Mouse (Mus musculus) CH12.LX (cell line): Measurements from ENCODE around the gene Ccnk. TPM values are rescaled to one million over a fixed set of nuclear protein-coding genes. Genes with fewer than 3 reads are reported as not detected.

ENCODE experiments used
- DNase-seq: peaks from one replicate; pipeline ENCODE4 v3.0.0-alpha.2; 2013; ENCODE audit errors: extremely low read depth
- H3K27ac ChIP-seq: 2 replicates; pipeline ENCODE4 v1.5.1; 2012; ENCODE audit warnings: low read depth, mild to moderate bottlenecking, control low read depth, moderate library complexity; ENCODE audit not compliant: insufficient read depth
- H3K27me3 ChIP-seq: replicated peaks from 2 replicates; pipeline ENCODE3; 2012; ENCODE audit warnings: inconsistent platforms
- H3K36me3 ChIP-seq, 2 experiments: replicated peaks in 1 of 2; 2 replicates each; pipeline versions ENCODE3 to v1.6.1; 2012; ENCODE audit warnings: inconsistent platforms in 1 of 2, low read length in 1 of 2, mild to moderate bottlenecking in 1 of 2, mixed read lengths in 1 of 2, moderate library complexity in 1 of 2; ENCODE audit not compliant: control insufficient read depth in 1 of 2, insufficient read depth in 1 of 2
- H3K4me1 ChIP-seq, 2 experiments: 2 replicates each; pipeline ENCODE4 v1.6.1; 2012; ENCODE audit warnings: inconsistent platforms in 1 of 2, moderate library complexity in 1 of 2; ENCODE audit not compliant: insufficient read depth in 2 of 2, control insufficient read depth in 1 of 2
- H3K4me2 ChIP-seq: 2 replicates; pipeline ENCODE4 v1.6.1; 2012; ENCODE audit warnings: low read depth, mild to moderate bottlenecking, control low read depth; ENCODE audit not compliant: poor library complexity, insufficient read depth, severe bottlenecking
- H3K4me3 ChIP-seq, 3 experiments: fragments of 150-350 bp in 1 of 3; sonication (generic) in 1 of 3; replicated peaks in 1 of 3; 2 replicates each; pipeline versions ENCODE3 to v1.5.1; 2011 to 2012; ENCODE audit warnings: low read depth in 2 of 3, low read length in 2 of 3, mild to moderate bottlenecking in 2 of 3, moderate library complexity in 2 of 3, control low read depth in 1 of 3, improper control_type of control experiment in 1 of 3, inconsistent platforms in 1 of 3, mixed read lengths in 1 of 3; ENCODE audit not compliant: poor library complexity in 1 of 3
- H3K79me2 ChIP-seq: replicated peaks from 2 replicates; pipeline ENCODE4 v1.6.1; 2012; ENCODE audit warnings: mild to moderate bottlenecking, moderate library complexity; ENCODE audit not compliant: control insufficient read depth, poor library complexity, insufficient read depth, severe bottlenecking; ENCODE audit errors: extremely low read depth
- H3K9ac ChIP-seq: 2 replicates; pipeline ENCODE4 v1.6.1; 2012; ENCODE audit warnings: low read depth, mild to moderate bottlenecking, control low read depth, moderate library complexity; ENCODE audit not compliant: insufficient read depth
- H3K9me3 ChIP-seq: replicated peaks from 2 replicates; pipeline ENCODE3; 2012; ENCODE audit warnings: low read length, inconsistent platforms, mixed read lengths
- BHLHE40 ChIP-seq: IDR thresholded peaks from 2 replicates; pipeline ENCODE4 v1.6.1; 2011; ENCODE audit warnings: mild to moderate bottlenecking, low read depth, low read length, improper control_type of control experiment
- CHD1 ChIP-seq: IDR thresholded peaks from 2 replicates; pipeline ENCODE4 v1.6.1; 2012; ENCODE audit warnings: low read depth, low read length, improper control_type of control experiment, inconsistent platforms
- CHD2 ChIP-seq: IDR thresholded peaks from 2 replicates; pipeline ENCODE4 v1.6.1; 2011; ENCODE audit warnings: low read length, improper control_type of control experiment
- CTCF ChIP-seq, 2 experiments: IDR thresholded peaks in 1 of 2; conservative IDR thresholded peaks in 1 of 2; 2 replicates each; pipeline ENCODE4 v1.5.1; 2011 to 2012; ENCODE audit warnings: low read depth in 2 of 2, low read length in 2 of 2, improper control_type of control experiment in 1 of 2, inconsistent platforms in 1 of 2, mild to moderate bottlenecking in 1 of 2, moderate library complexity in 1 of 2
- EP300 ChIP-seq: IDR thresholded peaks from 2 replicates; pipeline ENCODE4 v1.6.1; 2011; ENCODE audit warnings: low read length, improper control_type of control experiment
- ETS1 ChIP-seq: conservative IDR thresholded peaks from 2 replicates; pipeline ENCODE4 v1.6.1; 2012; ENCODE audit warnings: low read depth, mild to moderate bottlenecking, inconsistent platforms, low read length, improper control_type of control experiment, moderate library complexity
- GABPA ChIP-seq: IDR thresholded peaks from 2 replicates; pipeline ENCODE4 v1.6.1; 2012; ENCODE audit warnings: low read depth, low read length, improper control_type of control experiment, inconsistent platforms; ENCODE audit not compliant: insufficient replicate concordance
- HCFC1 ChIP-seq: IDR thresholded peaks from 2 replicates; pipeline ENCODE4 v1.6.1; 2012; ENCODE audit warnings: low read depth, mild to moderate bottlenecking, inconsistent platforms, low read length, improper control_type of control experiment
- IRF4 ChIP-seq: IDR thresholded peaks from 2 replicates; pipeline ENCODE4 v1.6.1; 2014; ENCODE audit warnings: low read depth, mild to moderate bottlenecking, inconsistent platforms, low read length, improper control_type of control experiment
- MAFK ChIP-seq: IDR thresholded peaks from 2 replicates; pipeline ENCODE4 v1.6.1; 2011; ENCODE audit warnings: low read length, improper control_type of control experiment; ENCODE audit not compliant: insufficient replicate concordance
- MAX ChIP-seq: IDR thresholded peaks from 2 replicates; pipeline ENCODE4 v1.6.1; 2011; ENCODE audit warnings: low read length, improper control_type of control experiment
- MEF2A ChIP-seq: IDR thresholded peaks from 2 replicates; pipeline ENCODE4 v1.6.1; 2014; ENCODE audit warnings: low read depth, mild to moderate bottlenecking, inconsistent platforms, low read length, improper control_type of control experiment, borderline replicate concordance
- MYC ChIP-seq: IDR thresholded peaks from 2 replicates; pipeline ENCODE4 v1.6.1; 2011; ENCODE audit warnings: low read depth, mild to moderate bottlenecking, improper control_type of control experiment, low read length
- NELFE ChIP-seq: IDR thresholded peaks from 2 replicates; pipeline ENCODE4 v1.6.1; 2011; ENCODE audit warnings: low read depth, low read length, improper control_type of control experiment
- NRF1 ChIP-seq: IDR thresholded peaks from 2 replicates; pipeline ENCODE4 v1.6.1; 2014; ENCODE audit warnings: low read depth, mild to moderate bottlenecking, inconsistent platforms, low read length, improper control_type of control experiment, moderate library complexity
- POLR2AphosphoS2 ChIP-seq: IDR thresholded peaks from 2 replicates; pipeline ENCODE4 v1.6.1; 2011; ENCODE audit warnings: low read depth, low read length, improper control_type of control experiment
- RCOR1 ChIP-seq: conservative IDR thresholded peaks from 2 replicates; pipeline ENCODE4 v1.6.1; 2012; ENCODE audit warnings: low read depth, mild to moderate bottlenecking, inconsistent platforms, low read length, improper control_type of control experiment
- SIN3A ChIP-seq: IDR thresholded peaks from 2 replicates; pipeline ENCODE4 v1.6.1; 2012; ENCODE audit warnings: low read length, improper control_type of control experiment, inconsistent platforms
- SMC3 ChIP-seq: IDR thresholded peaks from 2 replicates; pipeline ENCODE4 v1.6.1; 2011; ENCODE audit warnings: low read depth, low read length, improper control_type of control experiment
- TBP ChIP-seq: conservative IDR thresholded peaks from 2 replicates; pipeline ENCODE4 v1.6.1; 2011; ENCODE audit warnings: low read depth, low read length, improper control_type of control experiment
- TCF12 ChIP-seq: IDR thresholded peaks from 2 replicates; pipeline ENCODE4 v1.6.1; 2014; ENCODE audit warnings: low read depth, mild to moderate bottlenecking, inconsistent platforms, low read length, improper control_type of control experiment
- USF1 ChIP-seq: IDR thresholded peaks from 2 replicates; pipeline ENCODE4 v1.6.1; 2014; ENCODE audit warnings: low read depth, mild to moderate bottlenecking, inconsistent platforms, low read length, improper control_type of control experiment
- USF2 ChIP-seq: conservative IDR thresholded peaks from 2 replicates; pipeline ENCODE4 v1.6.1; 2011; ENCODE audit warnings: low read depth, low read length, improper control_type of control experiment
- ZC3H11A ChIP-seq: IDR thresholded peaks from 2 replicates; pipeline ENCODE4 v1.6.1; 2012; ENCODE audit warnings: low read depth, mild to moderate bottlenecking, inconsistent platforms, low read length, improper control_type of control experiment
- ZKSCAN1 ChIP-seq: IDR thresholded peaks from 2 replicates; pipeline ENCODE4 v1.6.1; 2012; ENCODE audit warnings: low read depth, inconsistent platforms, low read length, improper control_type of control experiment, borderline replicate concordance
- ZMIZ1 ChIP-seq: IDR thresholded peaks from 2 replicates; pipeline ENCODE4 v1.6.1; 2012; ENCODE audit warnings: low read depth, mild to moderate bottlenecking, inconsistent platforms, low read length, improper control_type of control experiment
- ZNF384 ChIP-seq: IDR thresholded peaks from 2 replicates; pipeline ENCODE4 v1.6.1; 2012; ENCODE audit warnings: low read depth, low read length, improper control_type of control experiment, inconsistent platforms
- dilution Hi-C: fragments of 300-500 bp; cut with MboI; formaldehyde crosslinking; loops from 2 replicates; pipeline ENCODE4 v1.14.3; 2020; ENCODE audit warnings: low sequenced_read_pairs; ENCODE audit not compliant: extremely low pct_unique_long_range_greater_than_20kb, extremely low pct_ligation_motif_present
- in situ Hi-C: fragments of 300-500 bp; cut with MboI; formaldehyde crosslinking; loops from 3 replicates; pipeline ENCODE4 v1.14.3; 2019; ENCODE audit warnings: low sequenced_read_pairs, low pct_ligation_motif_present, low pct_unique_long_range_greater_than_20kb, mixed read lengths
- polyA plus RNA-seq: library from polyadenylated mRNA; unstranded; fragments of >175 nt; gene quantifications from 2 replicates; pipeline ENCODE4 v1.2.1, GENCODE M21; 2012; ENCODE audit warnings: low read depth; ENCODE audit not compliant: insufficient read length
- total RNA-seq, 2 experiments: library from RNA; depleted of rRNA; stranded (reverse); fragments of 300-350 nt in 1 of 2; fragments of >200 nt in 1 of 2; gene quantifications; 2 replicates each; pipeline ENCODE4 v1.2.3; 2012 to 2014

Ccnk gene
- total and polyA plus RNA-seq, 3 experiments: 9.2 to 66.8 (median 10.1) TPM

- Histone ChIP-seq H3K4me3 (no peak overlapping the region), H3K4me2 (no peak overlapping the region), H3K27me3 (no peaks in the 10 kb centered on the region), H3K9me3 (no peaks in the 10 kb centered on the region), H3K79me2 (no peaks in the 10 kb centered on the region), H3K4me1 (peaks cover 3 to 40% of the 10 kb centered on the region in 2 experiments; a peak in 2 of 4 replicates), H3K27ac (no peak overlapping the region), H3K36me3 (peaks cover 0 to 70% of the 10 kb centered on the region in 2 experiments), H3K9ac (no peak overlapping the region)
- dilution Hi-C loops (no loop called here), in situ Hi-C loops (no loop called here)
- no peak for DNase-seq
- no peak for TF ChIP-seq CTCF (conservative IDR thresholded peaks at IDR 0.05 in 1 of 2, IDR thresholded peaks at IDR 0.05 in 1 of 2; ENCODE audit: low read depth in 2 of 2, low read length in 2 of 2)
- no peak for TF ChIP-seq TCF12
- TF ChIP-seq ZC3H11A: no peak
Observed at GRCm38 (mm10) chr12:108221712-108222111, 42.3 kb downstream of the Ccnk start.

DNA sequence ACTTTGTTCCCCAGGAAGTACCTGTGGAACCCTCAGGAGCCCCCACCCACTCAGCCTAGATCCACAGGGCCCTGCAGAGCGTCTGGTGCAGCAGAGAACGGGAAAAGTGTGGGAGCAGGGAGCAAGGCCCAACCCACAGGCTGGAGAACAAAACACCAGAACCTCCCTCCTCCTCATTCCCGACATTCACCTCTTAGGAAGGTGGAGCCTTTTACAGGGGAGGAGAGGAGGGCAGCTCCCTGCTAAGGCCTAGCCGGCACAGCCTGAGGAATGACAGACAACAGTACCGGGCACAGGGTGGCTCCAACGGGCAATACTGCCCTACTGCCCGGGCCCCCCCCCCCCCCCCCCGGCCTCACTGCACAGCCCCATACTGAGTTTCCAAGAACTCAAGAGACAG is 44.0 kb downstream of the Ccnk start:
- in situ Hi-C loops (no loop called here), dilution Hi-C loops (no loop called here)
- Histone ChIP-seq H3K27me3 (no peaks in the 10 kb centered on the region), H3K9ac (no peak overlapping the region), H3K4me1 (peaks cover 3 to 45% of the 10 kb centered on the region in 2 experiments; a peak in 2 of 4 replicates), H3K9me3 (no peaks in the 10 kb centered on the region), H3K27ac (no peak overlapping the region), H3K4me3 (no peak overlapping the region), H3K36me3 (peaks cover 0 to 72% of the 10 kb centered on the region in 2 experiments), H3K4me2 (no peak overlapping the region), H3K79me2 (no peaks in the 10 kb centered on the region)
- TF ChIP-seq ZKSCAN1 (no peak), MEF2A (no peak), HCFC1 (no peak), SMC3 (no peak), USF1 (no peak), MYC (no peak), EP300 (no peak), USF2 (no peak), ZNF384 (no peak), TBP (no peak), MAX (no peak)
- DNase-seq: no peak

DNA sequence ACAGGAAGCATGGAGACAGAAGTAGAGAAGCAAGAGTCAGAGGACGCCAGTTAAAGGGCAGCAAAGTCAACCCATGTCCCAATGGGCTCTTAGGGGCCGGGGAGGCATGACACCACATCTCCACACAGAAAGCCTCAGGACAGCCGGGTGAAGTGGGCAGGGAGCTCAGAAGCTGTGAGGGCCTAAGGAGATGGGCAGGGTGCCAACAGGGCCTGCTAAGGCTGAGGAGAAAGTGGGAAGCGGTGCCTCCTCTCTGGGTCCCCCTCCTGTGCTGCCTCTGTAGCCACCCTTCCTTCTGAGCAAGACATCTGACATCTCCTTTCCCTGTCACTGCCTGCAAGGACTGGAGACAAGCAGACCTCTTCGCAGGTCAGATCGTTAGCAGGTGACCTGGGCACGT is 46.4 kb downstream of the Ccnk start:
- Histone ChIP-seq H3K27me3 (no peaks in the 10 kb centered on the region), H3K27ac (no peak overlapping the region), H3K9me3 (no peaks in the 10 kb centered on the region), H3K4me1 (peaks cover 3 to 53% of the 10 kb centered on the region in 2 experiments; a peak in 2 of 4 replicates), H3K4me3 (no peak overlapping the region), H3K36me3 (peaks cover 0 to 63% of the 10 kb centered on the region in 2 experiments), H3K4me2 (no peak overlapping the region), H3K9ac (no peak overlapping the region), H3K79me2 (no peaks in the 10 kb centered on the region)
- no peak for DNase-seq
- in situ Hi-C loops (no loop called here), dilution Hi-C loops (no loop called here)
- TF ChIP-seq NRF1 (no peak), USF1 (no peak), CHD1 (no peak), BHLHE40 (no peak), EP300 (no peak), GABPA (no peak), SIN3A (no peak), CHD2 (no peak), ZMIZ1 (no peak), NELFE (no peak), TCF12 (no peak), ZKSCAN1 (no peak), IRF4 (no peak), MAFK (no peak), RCOR1 (no peak), SMC3 (no peak), ZC3H11A (no peak), POLR2AphosphoS2 (no peak), ETS1 (no peak)
